Mouse (Mus musculus) left cerebral cortex, postnatal 14 days (tissue): ENCODE measurements around the gene Cnpy1. TPM values are rescaled to one million over a fixed set of nuclear protein-coding genes. Genes with fewer than 3 reads are reported as not detected.

Source experiments
- DNase-seq, 2 experiments: peaks; one replicate each; pipeline ENCODE4 v3.0.0; 2021 to 2022; ENCODE audit warnings: low spot score in 2 of 2, mixed read lengths in 1 of 2
- intact Hi-C: fragments of 180-260 bp; cut with DNase I; formaldehyde crosslinking; loops from one replicate; pipeline ENCODE4 v1.15.1; 2025
- total RNA-seq, 2 experiments: library from RNA; stranded (reverse); gene quantifications; 2 replicates each; pipeline ENCODE4 v1.2.3; 2021

Cnpy1 gene
- total RNA-seq, 2 experiments from 2014 or later: 0.17 to 0.33 TPM

- no peak for DNase-seq
- intact Hi-C loops: no loop called here
These were observed 2.0 kb downstream of the Cnpy1 start for GRCm38 (mm10) chr5:28243501-28244177.

- DNase-seq: peak; percentile 21 to 35
- intact Hi-C loops: no loop called here
These were observed 4.2 kb downstream of the Cnpy1 start for GRCm38 (mm10) chr5:28241423-28241822.

GRCm38 (mm10) chr5:28239829-28240228 lies 5.8 kb downstream of the Cnpy1 start:
- intact Hi-C loops: no loop called here

GRCm38 (mm10) chr5:28238876-28239275 lies 6.7 kb downstream of the Cnpy1 start:
- intact Hi-C loops: no loop called here
- DNase-seq: no peak

More at GRCm38 (mm10) chr5:28239829-28240228, 5.8 kb downstream of the Cnpy1 start:
- DNase-seq: no peak

GRCm38 (mm10) chr5:28238152-28238551 lies 7.5 kb downstream of the Cnpy1 start:
- intact Hi-C loops: no loop called here

GRCm38 (mm10) chr5:28237715-28238114 lies 7.9 kb downstream of the Cnpy1 start:
- intact Hi-C loops: no loop called here
- no peak for DNase-seq

More at GRCm38 (mm10) chr5:28238152-28238551, 7.5 kb downstream of the Cnpy1 start:
- DNase-seq: no peak

- intact Hi-C loops: no loop called here
- no peak for DNase-seq
These were observed 8.6 kb downstream of the Cnpy1 start for GRCm38 (mm10) chr5:28237055-28237454.

GRCm38 (mm10) chr5:28236098-28236497 lies 9.5 kb downstream of the Cnpy1 start:
- intact Hi-C loops: no loop called here
- no peak for DNase-seq

- intact Hi-C loops: no loop called here
- DNase-seq: no peak
These were observed 13.5 kb downstream of the Cnpy1 start for GRCm38 (mm10) chr5:28232101-28232500.

GRCm38 (mm10) chr5:28219596-28219995 lies 26.0 kb downstream of the Cnpy1 start:
- no peak for DNase-seq
- intact Hi-C loops: no loop called here

- intact Hi-C loops: loop anchor here (5.0 kb wide), 1 partner anchor 41 kb away; no protein-coding TSS in a partner anchor
- no peak for DNase-seq
These were observed 32.2 kb downstream of the Cnpy1 start for GRCm38 (mm10) chr5:28213441-28213840.

- no peak for DNase-seq
- intact Hi-C loops: loop anchor here (5.0 kb wide), 1 partner anchor 39 kb away; no protein-coding TSS in a partner anchor
These were observed 33.8 kb downstream of the Cnpy1 start for GRCm38 (mm10) chr5:28211651-28212310.

- intact Hi-C loops: loop anchor here (5.0 kb wide), 1 partner anchor 39 kb away; no protein-coding TSS in a partner anchor
- DNase-seq: no peak
These were observed 34.7 kb downstream of the Cnpy1 start for GRCm38 (mm10) chr5:28210591-28211550.

- intact Hi-C loops: loop anchor here (5.0 kb wide), 1 partner anchor 37 kb away; no protein-coding TSS in a partner anchor
- DNase-seq: no peak
These were observed 35.8 kb downstream of the Cnpy1 start for GRCm38 (mm10) chr5:28209549-28210431.

GRCm38 (mm10) chr5:28208726-28209520 lies 36.7 kb downstream of the Cnpy1 start:
- intact Hi-C loops: no loop called here
- DNase-seq: no peak

GRCm38 (mm10) chr5:28207043-28207442 lies 38.6 kb downstream of the Cnpy1 start:
- DNase-seq: no peak
- intact Hi-C loops: no loop called here

GRCm38 (mm10) chr5:28206448-28206847 lies 39.2 kb downstream of the Cnpy1 start:
- DNase-seq: no peak
- intact Hi-C loops: no loop called here

GRCm38 (mm10) chr5:28204678-28205077 lies 40.9 kb downstream of the Cnpy1 start:
- intact Hi-C loops: no loop called here
- DNase-seq: no peak
